Mouse (Mus musculus) bone marrow, adult 2 months (tissue): Measurements from ENCODE around the gene Tbx4. TPM values are rescaled to one million over a fixed set of nuclear protein-coding genes. Genes with fewer than 3 reads are reported as not detected.

Experiments used
- H3K27ac ChIP-seq: fragments of 200-500 bp; 2 replicates; pipeline ENCODE4 v1.5.1; 2012; ENCODE audit warnings: low read depth, mild to moderate bottlenecking, control low read depth, inconsistent platforms, low read length; ENCODE audit not compliant: control insufficient read depth, poor library complexity, insufficient read depth
- H3K4me1 ChIP-seq: fragments of 200-500 bp; 2 replicates; pipeline ENCODE4 v1.6.1; 2011; ENCODE audit warnings: low read length; ENCODE audit not compliant: control insufficient read depth, insufficient read depth
- H3K4me3 ChIP-seq: fragments of 200-500 bp; replicated peaks from 2 replicates; pipeline ENCODE3; 2011; ENCODE audit warnings: mild to moderate bottlenecking, low read depth, low read length, control low read depth; ENCODE audit not compliant: control insufficient read depth
- CTCF ChIP-seq: fragments of 200-500 bp; IDR thresholded peaks from 2 replicates; pipeline ENCODE4 v1.5.1; 2011; ENCODE audit warnings: low read length, control low read depth; ENCODE audit not compliant: control insufficient read depth, insufficient read depth
- POLR2A ChIP-seq: fragments of 200-500 bp; IDR thresholded peaks from 2 replicates; pipeline ENCODE4 v1.6.1; 2011; ENCODE audit warnings: low read depth, mild to moderate bottlenecking, control low read depth, low read length, borderline replicate concordance; ENCODE audit not compliant: control insufficient read depth
- WGBS: fragments of 180-500 bp; shearing (Covaris S2); methylation state at CpG from one replicate; pipeline ENCODE4 v1.1.7; 2018; 5-methylcytosine and 5-hydroxymethylcytosine counted together
- polyA plus RNA-seq: library from polyadenylated mRNA; stranded (reverse); fragments of >200 nt; gene quantifications from 2 replicates; pipeline ENCODE4 v1.2.4, GENCODE M21; 2011; ENCODE audit warnings: low replicate concordance; ENCODE audit not compliant: missing spikeins, insufficient read depth, insufficient read length

Tbx4 gene
- polyA plus RNA-seq, 1 experiment: not detected

DNA sequence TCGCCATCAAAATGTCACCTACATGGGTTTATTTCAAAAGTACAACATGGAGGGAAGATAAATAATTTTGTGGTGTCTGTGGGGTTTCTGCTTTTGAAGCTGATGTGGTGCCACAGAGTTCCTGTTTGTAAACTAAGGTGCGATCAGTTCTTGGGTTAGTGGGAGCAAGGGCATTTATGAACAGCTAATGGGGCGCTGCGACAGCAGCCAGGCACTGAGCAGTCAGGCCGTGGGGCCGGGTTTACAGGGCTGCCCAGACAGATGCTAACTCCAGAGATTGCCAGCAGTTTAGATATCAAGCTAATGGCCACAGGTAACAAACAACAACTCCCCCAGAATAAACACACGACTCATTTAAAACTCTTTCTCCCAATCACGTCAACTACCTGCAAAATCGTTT lies 75.3 kb downstream of the Tbx4 start:
- 54% methylated on average over 9 of the region's 9 CpGs for WGBS
- Histone ChIP-seq H3K27ac (no peak overlapping the region), H3K4me1 (no peaks in the 10 kb centered on the region), H3K4me3 (no peak overlapping the region)
- no peak for TF ChIP-seq POLR2A
- TF ChIP-seq CTCF: no peak

Other genes with a start within 250 kb of the Tbx4 start
- 1.6 and 2.6 TPM in 2 replicates for gene Tbx2, start 53.9 kb upstream of the Tbx4 start, polyA plus RNA-seq
- not detected in 2 replicates for gene Gm11444, start 36.1 kb upstream of the Tbx4 start, polyA plus RNA-seq